Mouse (Mus musculus) heart, adult 8-10 months (tissue): ENCODE measurements around the gene Ece2. TPM values are rescaled to one million over a fixed set of nuclear protein-coding genes. Genes with fewer than 3 reads are reported as not detected.
"Not testable (repeated sequence)": the region's sequence is repeated elsewhere in the genome, so short reads cannot be mapped to it uniquely, and the experiment has no call there.

Experiments used
- DNase-seq: peaks from one replicate; pipeline ENCODE4 v3.0.0; 2022; ENCODE audit warnings: low spot score
- total RNA-seq, 4 experiments: library from RNA; stranded (reverse); gene quantifications; 2 replicates each; pipeline ENCODE4 v1.2.4; 2022

Gene Ece2
- total RNA-seq, 4 experiments from 2014 or later, result 0.63 to 0.90 (median 0.73) TPM

DNA sequence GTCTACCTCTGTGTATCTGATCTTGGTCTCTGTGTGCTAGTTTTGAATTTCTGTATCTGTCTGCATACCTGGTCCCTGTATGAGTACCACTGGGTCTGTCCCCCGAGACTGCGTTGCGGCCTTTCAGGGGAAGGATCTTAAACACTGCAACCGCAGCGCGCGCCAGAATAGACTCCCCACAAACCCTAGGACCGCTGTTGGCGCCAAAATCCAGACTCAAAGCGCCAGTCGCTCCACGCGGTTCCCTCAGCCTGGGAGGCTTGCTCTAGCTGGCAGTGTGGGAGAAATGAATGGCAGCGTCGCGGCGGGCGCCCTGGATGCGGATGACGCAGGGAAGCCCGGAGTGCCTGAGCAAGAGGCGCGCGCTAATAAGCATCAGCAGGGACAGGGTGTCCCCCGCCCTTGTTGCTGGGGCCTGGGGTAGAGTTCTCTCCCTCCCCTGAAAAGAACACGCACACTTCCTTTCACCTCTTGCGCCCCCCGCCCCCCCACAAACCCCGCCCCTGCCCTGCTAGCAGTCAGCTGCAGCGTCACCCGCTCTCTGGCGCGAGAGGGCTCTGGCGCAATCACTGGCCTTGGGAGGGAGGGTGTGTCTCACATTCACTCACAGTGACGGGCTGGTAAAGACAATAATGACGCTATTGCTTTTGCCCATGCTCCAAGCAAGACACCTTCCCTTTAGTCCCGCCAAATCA lies 7.5 kb upstream of the Ece2 start:
- peak; percentile 41 for DNase-seq

DNA sequence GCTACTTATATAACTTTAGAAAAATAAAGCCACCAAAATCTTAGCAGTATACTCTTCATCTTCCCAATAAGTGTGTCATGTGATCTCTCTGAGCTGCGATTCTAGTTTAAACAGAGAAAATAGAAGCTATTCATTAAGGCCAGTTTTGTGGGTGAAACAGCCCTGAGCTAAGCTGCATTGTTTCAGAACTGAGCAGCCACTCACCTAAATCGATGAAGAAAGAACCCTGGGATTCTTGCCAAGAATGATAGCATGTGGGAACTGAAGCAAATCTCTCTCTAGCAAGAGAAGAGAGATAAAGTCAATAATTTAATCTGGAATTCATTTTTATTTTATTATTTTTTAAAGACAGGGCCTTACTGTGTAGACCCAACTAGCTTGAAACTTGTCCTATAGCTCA lies 6.4 kb upstream of the Ece2 start:
- no peak for DNase-seq

DNA sequence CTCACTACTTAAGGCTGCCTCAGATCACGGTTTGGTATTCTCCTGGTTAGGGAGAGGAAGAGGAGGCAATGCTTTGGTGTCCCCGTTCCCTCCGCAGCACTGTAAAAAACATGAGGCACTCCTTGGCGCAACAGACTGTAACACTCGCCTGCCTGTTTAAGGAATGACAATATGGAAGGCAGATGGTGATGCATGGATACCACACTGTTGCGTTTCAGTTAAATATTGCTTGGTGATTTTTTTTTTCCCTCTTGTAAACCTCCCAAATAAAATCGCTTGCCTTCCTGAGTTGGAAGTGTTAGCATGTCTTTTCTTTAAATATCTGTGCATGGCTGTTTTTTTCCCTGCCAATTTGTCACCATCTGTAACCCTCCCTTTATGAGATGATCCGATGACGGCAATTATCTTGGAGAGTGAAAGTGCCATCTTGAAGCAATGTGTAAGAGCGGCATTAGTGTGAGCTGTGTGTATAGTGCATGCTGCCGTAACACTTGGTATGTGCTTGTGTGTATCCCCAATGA lies 697 bp upstream of the Ece2 start:
- DNase-seq, result no peak

DNA sequence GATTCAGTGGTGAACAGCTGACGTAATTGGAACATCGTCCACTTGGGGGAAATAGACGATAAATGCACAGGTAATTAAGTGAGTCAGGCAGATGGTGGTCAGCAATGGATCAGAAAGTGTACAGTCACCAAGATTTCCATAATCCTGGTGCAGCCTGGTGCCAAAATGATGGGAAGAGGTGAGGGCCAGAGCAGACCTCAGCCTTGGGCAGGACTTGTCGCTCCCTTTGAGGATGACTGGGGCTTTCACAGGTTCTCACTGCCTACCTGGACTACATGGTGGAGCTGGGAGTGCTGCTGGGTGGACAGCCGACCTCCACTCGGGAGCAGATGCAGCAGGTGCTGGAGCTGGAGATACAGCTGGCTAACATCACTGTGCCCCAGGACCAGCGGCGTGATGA lies 7.8 kb downstream of the Ece2 start:
- DNase-seq, result no peak

DNA sequence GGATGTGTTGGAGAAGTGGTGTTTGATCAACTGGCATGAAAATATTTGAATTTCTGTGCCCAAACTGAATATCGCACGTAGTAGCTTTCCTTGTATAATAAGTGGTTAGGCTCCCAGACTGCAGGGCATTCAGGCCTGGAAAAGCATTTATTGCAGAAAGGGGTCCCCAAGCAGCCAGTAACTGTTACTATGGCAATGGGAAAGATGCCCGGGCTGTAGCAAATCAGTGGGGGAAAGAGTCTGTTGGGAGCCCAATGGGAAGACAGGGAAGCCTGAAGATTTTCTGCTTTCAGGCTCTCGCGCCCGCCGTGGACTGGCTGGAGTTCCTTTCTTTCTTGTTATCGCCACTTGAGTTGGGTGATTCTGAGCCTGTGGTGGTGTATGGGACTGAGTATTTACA lies 8.7 kb downstream of the Ece2 start:
- DNase-seq, result no peak

DNA sequence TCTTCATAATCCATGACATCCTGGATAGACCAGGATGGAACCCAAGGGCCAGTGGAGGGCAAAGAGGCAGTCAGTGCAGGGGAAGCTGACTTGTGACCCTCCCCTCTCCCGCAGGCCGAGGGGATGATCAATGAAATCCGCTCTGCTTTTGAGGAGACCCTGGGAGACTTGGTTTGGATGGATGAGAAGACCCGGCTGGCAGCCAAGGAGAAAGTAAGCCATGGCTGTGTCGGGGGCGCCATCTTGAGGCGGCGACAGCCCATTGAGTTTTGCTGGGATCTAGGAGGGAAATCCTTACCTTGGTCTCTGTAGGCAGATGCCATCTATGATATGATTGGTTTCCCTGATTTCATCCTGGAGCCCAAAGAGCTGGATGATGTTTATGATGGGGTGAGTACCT lies 12.5 kb downstream of the Ece2 start:
- peak; percentile 67 for DNase-seq

DNA sequence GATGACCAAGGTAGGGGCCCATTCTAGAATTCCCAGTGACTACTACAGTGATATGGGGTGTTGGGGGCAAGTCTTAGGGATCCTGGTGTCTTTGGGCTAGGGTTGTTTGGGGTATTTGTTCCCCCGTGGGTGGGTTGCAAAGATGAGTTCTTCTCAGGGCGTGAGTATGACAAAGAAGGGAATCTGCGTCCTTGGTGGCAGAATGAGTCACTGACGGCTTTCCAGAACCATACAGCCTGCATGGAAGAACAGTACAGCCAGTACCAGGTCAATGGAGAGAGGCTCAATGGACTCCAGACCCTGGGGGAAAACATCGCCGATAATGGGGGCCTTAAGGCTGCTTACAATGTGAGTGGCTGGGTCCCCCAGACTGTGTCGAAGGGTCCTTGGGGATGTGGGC lies 14.3 kb downstream of the Ece2 start:
- no peak for DNase-seq

DNA sequence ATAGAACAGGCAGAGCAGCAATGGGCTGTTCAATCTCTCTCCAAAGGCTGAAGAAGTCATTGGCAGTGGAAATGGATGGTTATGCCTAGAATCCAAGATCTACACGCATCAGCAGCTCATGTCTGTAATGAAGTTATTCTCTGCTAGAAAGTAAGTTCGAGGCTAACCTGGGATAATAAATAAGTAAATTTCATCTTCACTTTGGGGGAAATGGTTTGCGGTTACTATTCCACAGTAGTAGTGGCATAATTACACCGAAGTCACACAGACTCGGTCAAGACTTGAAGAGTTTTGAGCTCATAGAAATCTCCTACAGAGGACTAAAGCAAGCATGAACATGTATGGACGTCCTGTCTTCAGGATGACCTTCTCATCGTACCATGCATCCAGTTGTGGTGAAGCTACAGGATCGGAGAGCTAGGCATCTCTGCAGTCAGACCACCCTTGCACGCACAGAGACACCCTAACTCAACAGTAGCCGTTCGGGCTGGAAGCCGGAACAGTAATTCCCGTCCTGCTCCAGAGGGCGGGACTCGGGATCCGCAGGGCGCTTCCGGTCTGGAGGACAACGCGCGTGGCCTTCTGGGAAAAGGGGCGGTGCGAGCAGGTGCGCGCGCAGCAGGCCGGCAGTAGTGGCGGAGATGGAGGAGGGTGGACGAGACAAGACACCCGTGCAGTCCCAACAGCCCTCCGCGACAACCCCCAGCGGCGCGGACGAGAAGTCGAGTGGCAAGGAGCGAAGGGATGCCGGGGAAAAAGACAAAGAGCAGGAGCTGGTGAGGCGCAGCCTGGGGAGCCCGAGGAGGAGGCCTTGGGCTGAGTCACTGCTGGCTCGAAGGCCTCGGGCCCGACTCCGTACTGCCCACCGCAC lies 21.7 kb downstream of the Ece2 start, which contains the start of gene Psmd2:
TSS of gene Psmd2 (plus strand) at position 577 of the 871 bp plus-strand sequence.
- DNase-seq, result peak; percentile 98

DNA sequence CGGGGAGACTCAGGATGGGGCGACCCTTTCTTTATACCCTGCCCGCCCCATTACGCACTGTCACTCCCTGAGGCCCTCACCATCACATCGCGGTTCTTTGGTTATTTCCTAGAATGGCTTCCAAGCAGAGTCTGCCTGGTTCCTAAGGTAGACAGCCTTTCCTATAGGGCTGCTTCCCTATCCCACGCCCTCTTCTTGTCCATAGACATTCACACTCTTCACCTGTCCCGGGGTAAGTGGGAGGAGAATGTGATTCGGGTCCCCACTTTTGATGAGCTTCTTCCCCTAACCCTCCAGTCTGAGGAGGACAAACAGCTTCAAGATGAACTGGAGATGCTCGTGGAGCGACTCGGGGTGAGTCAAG lies 22.3 kb downstream of the Ece2 start:
- DNase-seq, result no peak

DNA sequence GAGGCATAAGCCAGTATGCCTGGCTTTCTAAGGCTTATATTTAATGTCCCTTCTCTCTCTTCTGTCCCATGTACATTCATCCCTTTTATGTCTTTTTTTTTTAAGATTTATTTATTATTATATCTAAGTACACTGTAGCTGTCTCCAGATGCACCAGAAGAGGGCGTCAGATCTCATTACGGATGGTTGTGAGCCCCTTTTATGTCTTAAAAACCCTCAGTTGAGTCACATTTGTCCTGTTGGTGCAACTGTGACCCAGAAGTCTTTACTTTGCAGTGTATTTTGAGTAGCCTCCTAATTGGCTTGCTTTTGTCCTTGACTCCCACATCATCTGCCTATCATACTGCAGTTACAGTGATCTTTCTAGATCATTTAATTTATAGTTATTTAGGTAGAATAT lies 23.7 kb downstream of the Ece2 start:
- DNase-seq, result no peak

DNA sequence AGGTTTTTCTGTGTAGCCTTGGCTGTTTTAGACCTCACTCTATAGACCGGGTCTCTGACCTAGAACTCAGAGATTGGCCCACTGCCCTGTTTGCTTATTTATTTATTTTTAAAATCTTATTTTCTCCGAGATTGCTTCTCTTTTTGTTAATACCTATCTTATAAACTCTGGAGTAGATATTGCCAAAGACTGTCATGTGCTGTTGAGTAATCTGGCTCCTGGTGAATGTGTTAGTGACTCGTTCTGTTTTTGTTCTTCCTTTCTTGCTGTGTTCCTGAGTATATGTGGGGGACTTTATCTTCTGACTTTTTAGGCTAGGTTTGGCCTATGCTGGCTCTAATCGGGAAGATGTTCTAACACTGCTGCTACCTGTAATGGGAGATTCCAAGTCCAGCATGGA lies 28.0 kb downstream of the Ece2 start:
- DNase-seq, result no peak

DNA sequence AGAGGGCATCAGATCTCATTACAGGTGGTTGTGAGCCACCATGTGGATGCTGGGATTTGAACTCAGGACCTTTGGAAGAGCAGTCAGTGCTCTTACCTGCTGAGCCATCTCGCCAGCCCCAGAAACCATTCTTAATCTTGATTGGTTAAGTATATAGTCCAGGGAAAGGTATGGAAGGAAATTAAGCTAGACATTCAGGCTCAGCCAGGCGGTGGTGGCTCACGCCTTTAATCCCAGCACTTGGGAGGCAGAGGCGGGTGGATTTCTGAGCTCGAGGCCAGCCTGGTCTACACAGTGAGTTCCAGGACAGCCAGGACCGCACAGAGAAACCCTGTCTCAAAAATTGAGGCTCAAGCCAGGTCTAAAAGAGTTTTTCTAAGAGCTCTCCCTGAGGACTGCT lies 38.4 kb downstream of the Ece2 start, which contains the start of gene Eif4g1:
TSS of gene Eif4g1 (plus strand) at position 301 of the 400 bp plus-strand sequence.
- DNase-seq, result not testable (repeated sequence)

DNA sequence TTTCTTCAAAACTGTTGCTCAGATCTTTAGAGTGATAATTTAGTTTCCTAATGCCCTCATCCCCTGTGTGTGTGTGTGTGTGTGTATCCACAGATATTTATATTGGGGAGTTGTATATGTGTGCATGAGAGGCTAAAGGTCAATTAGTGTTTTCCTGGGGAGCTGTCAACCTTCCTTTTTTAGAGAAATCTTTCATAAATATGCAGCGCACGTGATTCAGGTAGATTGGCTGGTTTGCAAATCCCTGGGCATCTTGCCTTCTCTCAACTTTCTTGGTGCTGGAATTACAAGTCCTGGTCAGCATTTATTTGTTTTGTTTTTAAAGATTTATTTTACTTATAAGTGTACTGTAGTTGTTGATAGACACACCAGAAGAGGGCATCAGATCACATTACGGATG lies 40.7 kb downstream of the Ece2 start:
- no peak for DNase-seq

DNA sequence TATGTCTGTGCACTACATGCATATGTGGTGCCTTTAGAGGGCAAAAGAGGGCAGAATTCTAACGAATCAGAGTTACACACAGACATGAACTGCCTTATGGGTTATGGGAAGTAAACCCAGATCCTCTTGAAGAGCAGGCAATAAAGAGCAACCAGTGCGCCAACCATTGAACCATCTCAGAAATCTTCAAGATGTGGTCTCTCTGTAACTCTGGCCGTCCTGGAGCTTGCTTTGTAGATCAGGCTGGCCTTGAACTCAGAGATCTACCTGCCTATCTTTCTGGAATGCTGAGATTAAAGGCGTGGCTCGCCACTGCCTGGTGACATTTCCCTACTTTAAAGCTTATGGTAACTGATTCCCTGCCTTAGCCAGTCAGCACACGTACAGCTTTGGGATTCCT lies 42.3 kb downstream of the Ece2 start:
- DNase-seq, result no peak

DNA sequence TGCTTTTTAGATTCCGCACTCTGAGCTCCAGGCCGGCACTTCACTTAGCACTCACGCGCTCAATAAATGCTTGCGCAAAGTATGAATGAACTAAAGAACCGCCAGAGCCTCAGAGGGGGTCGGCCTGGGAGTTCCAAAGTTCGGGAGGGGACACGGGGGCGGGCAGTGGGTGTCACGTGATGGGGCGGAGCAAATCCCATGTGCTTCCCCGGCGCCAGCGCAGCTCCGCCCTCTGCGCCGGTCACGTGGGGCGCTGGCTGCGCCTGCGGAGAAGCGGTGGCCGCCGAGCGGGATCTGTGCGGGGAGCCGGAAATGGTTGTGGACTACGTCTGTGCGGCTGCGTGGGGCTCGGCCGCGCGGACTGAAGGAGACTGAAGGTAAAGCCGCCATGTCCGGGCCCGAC lies 42.9 kb downstream of the Ece2 start:
- peak; percentile 95 for DNase-seq

DNA sequence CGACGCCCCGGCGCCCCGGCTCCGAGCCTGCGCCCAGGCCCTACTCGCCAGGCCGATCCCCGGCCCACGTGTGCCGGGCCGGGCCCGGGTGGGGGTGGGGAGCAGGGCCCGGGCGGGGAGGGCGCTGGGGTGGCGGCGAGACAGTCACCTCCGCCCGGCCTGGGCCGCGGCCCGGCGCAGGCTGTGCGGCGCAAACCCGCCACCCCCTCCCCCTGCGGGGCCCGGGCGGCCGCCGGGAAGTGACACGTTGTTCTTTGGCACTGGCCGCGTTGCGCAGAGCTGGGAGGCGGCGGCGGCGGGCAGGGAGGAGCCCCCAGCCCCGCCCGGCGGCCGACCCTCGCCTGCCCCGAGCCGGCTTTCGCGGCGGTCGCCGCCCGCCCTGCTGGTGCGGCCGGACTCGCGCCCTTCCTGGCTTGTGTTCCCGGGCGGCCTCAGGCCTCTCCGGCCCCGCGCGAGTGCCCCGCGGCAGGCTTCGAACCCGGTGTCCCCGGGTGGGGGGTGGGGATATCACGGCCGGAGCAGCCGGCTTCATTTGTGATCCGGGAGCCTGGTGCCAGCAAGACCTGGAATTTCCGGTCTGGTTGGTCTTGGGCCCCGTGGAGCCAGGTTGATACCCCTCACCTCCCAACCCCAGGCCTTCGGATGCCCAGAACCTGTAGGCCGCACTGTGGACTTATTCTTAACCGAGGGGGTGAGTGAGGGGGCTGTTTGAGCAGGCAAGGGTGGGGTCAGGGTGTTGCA lies 43.5 kb downstream of the Ece2 start:
- DNase-seq, result peak; percentile 48

DNA sequence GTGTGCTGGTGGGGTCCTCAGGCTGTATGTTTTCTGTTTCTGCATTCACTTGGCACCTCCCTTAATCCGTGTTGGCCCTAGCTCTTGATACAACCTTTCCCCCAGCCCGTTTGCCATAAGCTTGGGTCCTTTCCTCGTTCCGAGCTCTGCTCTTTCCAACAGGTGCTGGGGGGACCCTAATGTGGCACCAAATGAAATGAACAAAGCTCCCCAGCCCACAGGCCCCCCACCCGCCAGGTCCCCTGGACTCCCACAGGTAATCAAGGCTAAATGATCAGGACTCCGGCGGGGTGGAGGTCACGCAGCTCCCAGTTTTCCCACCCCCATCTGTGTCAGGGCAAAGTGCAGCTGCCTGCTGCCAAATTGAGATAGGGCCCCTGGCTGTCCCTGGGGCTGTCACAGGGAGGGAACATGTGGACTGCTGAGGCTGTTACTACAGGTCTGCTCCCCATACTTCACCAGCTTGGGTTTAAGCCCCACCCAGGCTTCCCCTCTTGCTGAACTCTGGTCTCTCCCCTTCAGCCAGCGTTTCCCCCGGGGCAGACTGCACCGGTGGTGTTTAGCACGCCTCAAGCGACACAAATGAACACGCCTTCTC lies 44.2 kb downstream of the Ece2 start:
- DNase-seq, result no peak

DNA sequence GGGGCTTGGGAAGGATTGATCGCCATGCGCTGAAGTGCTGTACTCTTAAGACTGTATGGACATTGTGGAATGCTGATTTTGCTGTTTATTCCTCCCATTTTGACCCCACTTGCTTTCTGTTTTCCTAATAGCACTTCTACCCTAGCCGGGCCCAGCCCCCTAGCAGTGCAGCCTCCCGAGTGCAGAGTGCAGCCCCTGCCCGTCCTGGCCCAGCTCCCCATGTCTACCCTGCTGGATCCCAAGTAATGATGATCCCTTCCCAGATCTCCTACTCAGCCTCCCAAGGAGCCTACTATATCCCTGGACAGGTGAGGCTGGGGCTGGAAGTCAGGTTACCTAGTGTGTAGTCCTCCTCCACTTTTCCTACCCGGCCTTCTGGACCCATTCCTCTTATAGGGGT lies 45.6 kb downstream of the Ece2 start:
- no peak for DNase-seq

DNA sequence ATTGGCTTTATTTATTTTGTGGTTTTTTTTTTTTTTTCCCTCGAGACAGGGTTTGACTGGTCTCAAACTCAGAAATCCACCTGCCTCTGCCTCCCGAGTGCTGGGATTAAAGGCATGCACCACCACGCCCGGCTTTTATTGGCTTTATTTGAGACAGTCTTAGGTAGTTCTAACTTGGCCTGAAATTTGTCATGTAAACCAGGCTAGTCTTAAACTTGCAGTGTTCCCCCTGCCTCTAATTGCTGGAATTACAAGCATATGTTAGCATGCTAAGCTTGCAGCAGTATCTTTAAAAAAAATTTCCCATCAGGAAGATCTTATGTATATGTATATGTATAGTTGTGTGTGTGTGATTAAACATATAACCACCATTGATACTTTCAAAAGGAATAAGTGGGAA lies 47.1 kb downstream of the Ece2 start:
- no peak for DNase-seq

DNA sequence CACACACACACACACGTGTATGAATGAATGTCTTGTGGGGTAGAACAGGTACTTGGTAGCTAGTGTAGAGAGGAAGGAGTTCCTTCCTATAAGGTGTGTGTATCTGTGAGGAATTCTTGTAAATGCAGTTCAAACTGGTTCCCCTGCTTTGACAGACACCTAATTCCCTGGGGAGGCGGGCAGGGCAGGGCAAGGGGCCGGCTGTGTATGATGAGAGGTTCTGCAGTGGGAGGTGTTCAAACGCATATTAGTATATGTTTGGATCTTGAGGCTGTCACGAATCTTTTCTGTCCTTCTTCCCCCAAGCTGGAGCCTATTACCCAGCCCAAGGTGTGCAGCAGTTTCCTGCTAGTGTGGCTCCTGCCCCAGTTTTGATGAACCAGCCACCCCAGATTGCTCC lies 47.8 kb downstream of the Ece2 start:
- DNase-seq, result no peak

DNA sequence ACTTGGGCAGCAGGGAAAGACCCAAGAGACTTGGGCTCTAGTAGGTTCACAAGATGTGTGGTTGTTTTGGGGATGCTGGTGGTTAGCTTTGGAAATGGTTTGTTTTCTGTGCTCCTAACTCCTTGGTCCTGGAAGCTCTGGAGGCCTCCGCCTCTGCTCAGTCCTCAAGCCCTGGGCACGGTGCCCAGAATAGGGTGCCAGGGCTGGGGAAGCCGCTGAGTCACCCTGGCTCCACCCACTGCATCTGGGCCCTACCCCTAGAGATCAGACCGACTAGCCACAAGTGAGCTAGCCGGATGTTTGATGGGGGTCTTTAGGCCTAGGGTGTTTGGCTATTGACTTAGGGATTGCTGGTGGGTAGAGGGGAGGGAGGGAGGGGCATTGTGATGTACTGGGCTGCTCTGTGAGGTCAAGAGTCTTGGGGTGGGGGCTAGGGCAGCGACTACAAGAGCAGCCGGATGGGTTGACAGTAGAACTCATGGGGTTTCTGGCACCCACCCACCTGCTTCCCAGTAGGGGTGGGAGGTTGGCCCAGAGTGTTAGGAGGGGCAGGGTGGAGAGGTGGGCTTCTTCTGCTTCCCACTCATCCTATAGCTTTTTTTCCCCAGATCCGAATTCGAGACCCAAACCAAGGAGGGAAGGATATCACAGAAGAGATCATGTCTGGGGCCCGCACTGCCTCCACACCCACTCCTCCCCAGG lies 48.5 kb downstream of the Ece2 start:
- DNase-seq, result peak; percentile 81
